Mouse (Mus musculus): Measurements from ENCODE around the gene Gm6020. TPM values are rescaled to one million over a fixed set of nuclear protein-coding genes. Genes with fewer than 3 reads are reported as not detected.
A peak's percentile ranks its signal among the peaks of the same experiment; 100 is the strongest.
"Not testable (repeated sequence)": the region's sequence is repeated elsewhere in the genome, so short reads cannot be mapped to it uniquely, and the experiment has no call there.

Gene Gm6020
- total RNA-seq (2021), result not detected

DNA sequence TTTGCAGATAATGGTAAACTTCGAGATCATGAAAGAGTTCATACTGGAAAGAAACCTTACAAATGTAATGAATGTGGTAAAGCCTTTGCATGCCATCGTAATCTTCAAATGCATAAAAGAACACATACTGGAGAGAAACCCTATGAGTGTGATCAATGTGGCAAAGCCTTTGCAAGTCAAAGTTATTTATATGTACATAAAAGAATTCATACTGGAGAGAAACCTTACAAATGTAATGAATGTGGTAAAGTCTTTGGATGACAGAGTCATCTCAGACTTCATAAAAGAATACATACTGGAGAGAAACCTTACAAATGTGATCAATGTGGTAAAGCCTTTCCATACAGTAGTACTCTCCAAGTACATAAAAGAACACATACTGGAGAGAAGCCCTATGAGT is at the start of gene Gm6020:
Gene Gm6020, plus strand, starts transcription at position 301 of the 400 bp plus-strand sequence.
- intact Hi-C loops (cut with DNase I), result not testable (repeated sequence)

DNA sequence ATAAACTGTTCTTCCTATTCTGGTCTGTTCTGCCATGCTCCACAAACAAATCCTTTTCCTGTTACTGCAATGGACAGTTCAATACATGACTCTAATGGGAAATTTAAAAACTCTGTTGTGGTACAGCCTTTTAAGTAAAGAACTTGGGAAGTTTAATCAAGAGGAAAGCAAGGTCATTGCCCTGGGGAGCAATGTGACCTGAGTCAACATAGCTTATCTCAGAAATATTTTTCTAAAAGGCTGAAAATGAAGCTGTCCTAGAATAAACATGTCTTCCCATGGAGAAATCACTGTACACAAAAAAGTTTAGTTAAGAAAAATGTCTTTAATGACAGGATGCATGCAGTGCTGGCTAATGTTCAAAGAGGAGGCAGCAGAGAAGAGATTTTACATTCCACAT is 45.0 kb upstream of the Gm6020 start:
- no peak for DNase-seq (ENCODE audit: low spot score in 2 of 2)
- intact Hi-C loops (cut with DNase I), result no loop called here

More for the DNA sequence above, at the start of gene Gm6020:
- not testable (repeated sequence) for DNase-seq (ENCODE audit: low spot score in 2 of 2)

GRCm38 (mm10) chr19:61140342-61141206 is 43.1 kb upstream of the Gm6020 start, which contains the start of gene Zfp950:
Zfp950 (minus strand) TSS chr19:61140840.
- intact Hi-C loops (cut with DNase I), result no loop called here
- peak; percentile 85 to 96 for DNase-seq (ENCODE audit: low spot score in 2 of 2)

DNA sequence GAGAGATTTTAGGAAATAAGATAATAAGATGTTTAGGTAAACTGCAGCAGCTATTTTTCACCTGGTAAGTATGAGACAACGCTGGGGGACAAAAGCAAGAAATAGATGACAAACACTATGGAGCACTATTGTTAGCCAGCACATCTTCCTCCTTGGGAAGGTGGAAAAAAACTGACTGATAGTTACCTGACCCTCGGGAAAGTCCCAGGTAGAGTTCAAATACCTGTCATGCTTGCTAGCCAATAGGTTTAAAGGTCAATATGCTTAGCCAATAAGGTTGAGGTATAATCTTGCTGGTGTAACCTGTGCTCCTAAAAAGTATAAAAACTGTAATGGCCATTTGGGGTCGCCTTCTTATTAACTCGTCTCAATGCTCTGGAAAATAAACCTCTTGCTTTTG is 42.4 kb upstream of the Gm6020 start:
- intact Hi-C loops (cut with DNase I), result no loop called here
- DNase-seq (ENCODE audit: low spot score in 2 of 2), result no peak

GRCm38 (mm10) chr19:61151372-61151700 is 32.4 kb upstream of the Gm6020 start:
- intact Hi-C loops (cut with DNase I), result no loop called here
- no peak for DNase-seq (ENCODE audit: low spot score in 2 of 2)

DNA sequence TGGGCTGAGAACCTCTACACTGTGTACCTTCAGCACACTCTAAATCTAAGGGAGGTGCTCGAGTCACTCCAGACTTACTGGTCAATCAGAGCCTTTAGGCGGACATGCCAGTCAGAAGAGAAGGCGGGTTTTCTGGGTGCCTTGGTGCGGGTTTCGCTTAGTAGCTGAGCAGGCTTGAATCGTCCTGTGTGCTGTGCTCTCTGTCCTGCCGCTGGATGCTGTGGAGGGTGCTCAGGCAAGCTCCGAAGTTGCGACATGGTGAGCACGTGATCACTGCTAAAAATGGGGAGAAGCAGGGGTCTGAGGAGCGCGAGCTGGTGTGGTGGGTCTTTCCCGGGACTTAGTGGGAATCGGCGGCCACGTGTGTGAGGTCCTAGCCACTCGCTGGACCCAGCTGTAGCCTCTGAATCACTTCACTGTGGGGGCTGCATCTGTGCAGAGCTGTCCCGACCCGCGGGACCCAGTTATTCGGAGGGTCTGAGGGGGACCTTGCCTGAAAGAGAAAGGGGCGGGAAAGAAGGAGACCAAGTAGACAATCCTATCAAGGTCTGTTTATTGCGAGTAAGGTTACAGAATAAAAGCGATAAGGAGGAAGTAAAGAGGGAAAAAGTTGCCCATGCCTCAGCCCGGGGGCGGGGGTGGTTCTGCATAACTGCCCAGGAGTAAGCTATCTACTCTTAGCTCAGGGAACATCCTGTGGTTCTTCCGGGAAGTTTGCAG is 31.8 kb upstream of the Gm6020 start:
- intact Hi-C loops (cut with DNase I), result no loop called here
- DNase-seq (ENCODE audit: low spot score in 2 of 2), result no peak

DNA sequence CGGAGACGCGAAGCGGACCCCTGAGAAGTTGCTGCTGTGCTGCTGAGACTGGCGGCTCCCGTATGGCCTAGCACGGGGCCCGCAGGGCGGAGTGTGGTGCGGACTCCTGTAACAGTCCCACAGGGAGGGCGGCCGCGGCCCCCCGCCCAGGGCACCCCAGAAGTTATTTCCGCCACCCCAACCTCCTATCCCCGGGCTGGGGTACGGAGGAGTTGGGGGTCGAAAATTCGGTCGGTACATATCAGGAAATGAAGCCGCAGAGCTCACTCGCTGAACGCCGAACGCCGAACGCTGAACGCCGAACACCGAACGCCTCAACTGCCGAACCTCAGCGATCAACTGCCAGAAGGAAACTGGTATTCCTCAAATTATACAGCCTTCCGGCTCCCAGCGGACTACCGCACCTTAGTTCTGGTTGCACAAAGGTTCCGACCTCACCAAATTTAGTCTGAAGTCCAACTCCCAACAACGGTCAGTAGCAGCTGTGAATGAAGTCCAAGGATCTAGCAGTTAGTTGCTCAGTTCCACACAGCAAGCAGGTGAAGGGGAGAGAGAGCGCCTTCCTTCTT is 7.8 kb upstream of the Gm6020 start, which contains the start of gene Gm7102:
Gene Gm7102, minus strand, starts transcription at position 554 of the 569 bp plus-strand sequence.
- DNase-seq (ENCODE audit: low spot score in 2 of 2), result no peak

GRCm38 (mm10) chr19:61199316-61199715 is 15.6 kb downstream of the Gm6020 start:
- DNase-seq (ENCODE audit: low spot score in 2 of 2), result peak; percentile 83 to 92
- intact Hi-C loops (cut with DNase I), result loop anchor here (1.0 kb wide), 1 partner anchor 66 kb away; no protein-coding TSS in a partner anchor

More for the DNA sequence above, 7.8 kb upstream of the Gm6020 start, which contains the start of gene Gm7102:
- intact Hi-C loops (cut with DNase I), result no loop called here

- peak; percentile 14 to 17 for DNase-seq (ENCODE audit: low spot score in 2 of 2)
- intact Hi-C loops (cut with DNase I), result loop anchor here (1.0 kb wide), 1 partner anchor 65 kb away; no protein-coding TSS in a partner anchor
Observed at GRCm38 (mm10) chr19:61199836-61200235, 16.1 kb downstream of the Gm6020 start.

DNA sequence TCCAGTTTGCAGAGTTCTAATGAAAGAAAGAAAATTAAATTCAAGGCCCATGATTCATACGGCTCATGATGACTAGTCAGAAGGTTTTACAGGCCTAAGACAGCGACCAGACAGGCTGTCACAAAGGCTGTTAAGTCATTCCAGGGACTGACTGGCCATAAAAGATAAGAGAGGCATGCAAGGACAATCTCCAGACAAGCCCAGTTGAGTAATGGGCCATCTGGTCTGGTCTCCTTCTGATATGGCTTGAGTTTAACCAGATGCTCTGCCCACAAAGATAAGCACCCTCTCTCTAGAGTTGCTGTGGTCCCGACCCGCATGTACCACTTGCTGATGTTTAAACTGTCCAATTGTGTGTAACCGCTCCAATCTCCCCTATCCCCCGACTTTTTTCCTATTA is 23.8 kb downstream of the Gm6020 start:
- intact Hi-C loops (cut with DNase I); DNase-seq (ENCODE audit: low spot score in 2 of 2): not testable (repeated sequence)

GRCm38 (mm10) chr19:61223706-61224328 is 40.1 kb downstream of the Gm6020 start:
- intact Hi-C loops (cut with DNase I), result loop anchor here (10.0 kb wide), 1 partner anchor 339 kb away; the partner anchor contains the start of gene Grk5
- no peak for DNase-seq (ENCODE audit: low spot score in 2 of 2)

DNA sequence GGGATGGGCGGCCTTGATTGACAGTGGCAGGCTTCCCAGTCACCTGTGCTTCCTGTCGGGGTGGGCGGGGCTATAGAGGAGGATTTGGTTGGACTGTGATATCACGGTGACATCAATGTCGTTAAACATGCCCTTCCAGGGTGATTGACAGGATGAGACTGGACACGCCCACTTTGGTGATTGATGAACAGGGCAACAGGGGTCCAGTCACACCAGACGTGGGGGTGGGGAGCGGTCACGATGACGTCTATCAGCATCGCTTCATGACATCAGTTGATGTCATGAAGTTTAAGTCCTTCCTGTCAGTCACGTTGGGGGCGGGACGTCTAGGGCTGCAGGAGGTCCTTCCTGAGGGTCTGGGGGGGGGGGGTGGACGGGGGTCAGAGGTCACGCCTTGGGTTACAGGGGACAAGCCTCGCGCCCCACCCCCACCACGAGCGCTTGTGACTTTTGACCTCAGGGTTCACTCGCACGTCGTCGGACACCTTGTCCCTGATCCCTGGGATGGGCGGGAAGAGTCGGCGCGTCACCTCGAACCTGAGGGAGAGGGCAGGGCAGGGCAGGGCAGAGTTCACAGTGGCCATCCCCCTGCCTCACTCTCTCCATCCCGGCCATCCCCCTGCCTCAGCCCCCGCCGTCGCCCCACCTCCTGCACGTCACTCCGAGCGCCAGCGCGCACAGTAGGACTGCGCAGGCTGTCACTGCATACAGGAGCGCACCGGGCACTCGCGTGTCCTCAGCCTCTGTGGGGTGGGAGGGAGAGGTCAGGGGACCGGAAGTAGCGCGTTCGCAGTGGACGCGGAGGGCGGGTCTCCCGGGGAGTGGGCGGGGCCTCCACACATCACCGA is 41.2 kb downstream of the Gm6020 start:
- intact Hi-C loops (cut with DNase I), result loop anchor here (10.0 kb wide), 1 partner anchor 340 kb away; the partner anchor contains the start of gene Grk5
- peak in 1 of 2 experiments; percentile 3 for DNase-seq (ENCODE audit: low spot score in 2 of 2)

GRCm38 (mm10) chr19:61225526-61226400 is 42.1 kb downstream of the Gm6020 start:
- intact Hi-C loops (cut with DNase I), result loop anchor here (10.0 kb wide), 1 partner anchor 341 kb away; the partner anchor contains the start of gene Grk5
- DNase-seq (ENCODE audit: low spot score in 2 of 2), result peak; percentile 90 to 94

DNA sequence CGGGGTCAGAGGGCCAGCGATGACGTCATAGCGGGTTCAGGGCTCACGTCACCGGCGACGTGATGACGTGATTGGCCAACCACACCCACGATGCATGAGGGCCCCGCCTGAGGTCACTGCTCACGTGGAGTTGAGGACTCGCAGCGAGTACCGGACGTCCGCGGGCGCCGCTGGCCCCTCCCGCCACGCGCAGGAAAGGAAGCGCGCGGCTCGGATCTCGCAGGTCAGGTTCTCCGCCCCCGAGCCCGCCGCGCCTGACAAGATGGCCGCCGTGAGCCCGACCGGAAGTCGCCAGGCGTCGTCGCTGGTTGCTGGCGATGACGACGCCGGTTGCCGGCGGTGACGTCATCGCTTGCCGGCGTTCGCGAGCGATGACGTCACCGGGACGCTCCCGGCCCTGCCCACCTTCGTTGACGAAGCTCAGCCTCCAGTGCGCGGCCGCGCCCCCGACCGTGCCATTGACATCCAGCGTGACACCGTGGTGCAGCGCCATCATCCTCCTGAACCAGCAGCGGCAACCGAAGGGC is 42.8 kb downstream of the Gm6020 start:
- intact Hi-C loops (cut with DNase I), result loop anchor here (10.0 kb wide), 1 partner anchor 342 kb away; the partner anchor contains the start of gene Grk5
- DNase-seq (ENCODE audit: low spot score in 2 of 2), result peak; percentile 82 to 85

DNA sequence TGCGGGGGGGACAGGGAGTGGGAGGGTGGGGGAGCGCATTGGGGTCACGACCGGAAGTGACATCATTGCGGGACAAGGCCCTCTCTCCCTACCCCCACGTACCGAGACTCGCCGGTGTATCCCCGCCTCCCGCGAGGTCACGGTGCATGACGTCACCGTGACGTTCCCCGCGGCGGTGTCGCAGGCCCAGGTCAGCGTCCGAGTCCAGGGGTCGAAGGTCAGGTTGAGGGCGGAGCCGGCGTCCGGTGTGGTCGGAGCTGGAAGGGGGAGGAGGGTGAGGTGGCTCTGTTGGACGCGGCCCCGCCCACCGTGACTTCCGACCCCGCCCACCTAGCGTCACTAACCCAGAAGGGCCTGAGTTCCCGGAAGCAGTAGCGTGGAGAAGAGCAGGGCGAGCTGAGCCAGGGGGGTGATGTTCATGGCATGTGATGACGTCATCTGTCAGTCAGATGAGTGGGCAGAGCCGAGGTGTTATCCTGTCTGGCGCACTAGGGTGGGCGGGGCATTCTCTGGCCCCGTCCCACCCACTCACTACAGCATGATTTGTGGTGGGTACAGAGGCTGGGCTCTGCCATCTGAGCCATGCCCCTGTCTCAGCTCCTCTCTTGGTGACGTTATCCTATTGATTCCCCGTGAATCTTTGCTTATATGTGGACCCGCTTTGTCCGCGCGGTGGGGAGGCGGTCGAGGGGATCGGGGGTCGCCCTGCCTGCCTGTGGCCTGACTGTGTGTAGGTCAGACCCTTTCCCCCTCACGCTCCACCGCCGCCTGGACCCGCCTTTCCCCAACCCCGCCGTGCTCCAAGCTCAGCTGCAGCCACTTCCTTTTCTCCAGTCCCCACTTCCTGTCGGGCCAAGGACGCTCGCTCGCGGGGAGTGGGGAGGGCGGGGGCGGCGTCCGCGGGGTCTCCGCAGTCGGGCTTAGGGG is 43.5 kb downstream of the Gm6020 start:
- DNase-seq (ENCODE audit: low spot score in 2 of 2), result peak; percentile 88 to 93
- intact Hi-C loops (cut with DNase I), result loop anchor here (10.0 kb wide), 1 partner anchor 342 kb away; the partner anchor contains the start of gene Grk5
